In genomic region chr12:54984701-54985256, GRCm38 (mm10) we compare ENCODE assay signal across 7 mouse cellular contexts. TPM values are rescaled to one million over a fixed set of nuclear protein-coding genes. Genes with fewer than 3 reads are reported as not detected.
DNase-seq lines count a peak whose midpoint lies in the region; ATAC-seq lines count a peak whose summit lies in the region.

No protein-coding gene starts in this region.

- H3K36me3 ChIP-seq in forebrain, embryonic 16.5 days (ENCODE audit: control insufficient read depth, insufficient read depth): no peaks in the 10 kb centered on the region
- H3K36me3 ChIP-seq in hindbrain, embryonic 10.5 days: peaks cover 35% of the 10 kb centered on the region
- H3K36me3 ChIP-seq in megakaryocyte, embryonic 14.5 days (replicated peaks; ENCODE audit: low read length): peaks cover 33% of the 10 kb centered on the region

- peak overlapping the region; percentile 76 for H3K9ac ChIP-seq in forebrain, embryonic 16.5 days (replicated peaks; ENCODE audit: low read depth, low read length)

- peak; percentile 80 for DNase-seq in Muller cell, postnatal 12 days (ENCODE audit: inconsistent ontology term)
- DNase-seq in c-Kit-positive CD71-positive TER-119-negative erythroid progenitor cells, embryonic 14.5 days (ENCODE audit: low read depth): peak; percentile 67
- peak; percentile 72 for DNase-seq in hindbrain, embryonic 10.5 days (ENCODE audit: low spot score)
- peak; percentile 19 to 32 for DNase-seq in left cerebral cortex, adult 8-10 months (ENCODE audit: low spot score in 2 of 2)
- peak; percentile 43 to 54 for DNase-seq in right cerebral cortex, postnatal 10 days (ENCODE audit: low spot score in 2 of 2)

- peak overlapping the region; percentile 76; the same call in 1 of the 2 replicates for H3K27ac ChIP-seq in forebrain, embryonic 16.5 days (ENCODE audit: low read length)
- peak overlapping the region; percentile 97 for H3K27ac ChIP-seq in hindbrain, embryonic 10.5 days

- H3K27me3 ChIP-seq in forebrain, embryonic 16.5 days (replicated peaks; ENCODE audit: control insufficient read depth, insufficient read depth, low read length): no peaks in the 10 kb centered on the region
- H3K27me3 ChIP-seq in hindbrain, embryonic 10.5 days (ENCODE audit: insufficient read depth, poor library complexity, severe bottlenecking): no peaks in the 10 kb centered on the region
- no peaks in the 10 kb centered on the region for H3K27me3 ChIP-seq in megakaryocyte, embryonic 14.5 days (replicated peaks)

- WGBS in forebrain, embryonic 16.5 days: under 1% methylated on average over 42 of the region's 42 CpGs
- under 1% methylated on average over 42 of the region's 42 CpGs for WGBS in hindbrain, embryonic 10.5 days

- H3K4me3 ChIP-seq in forebrain, embryonic 16.5 days (replicated peaks; ENCODE audit: low read length): peak overlapping the region; percentile 79
- H3K4me3 ChIP-seq in hindbrain, embryonic 10.5 days: peak overlapping the region; percentile 98
- H3K4me3 ChIP-seq in megakaryocyte, embryonic 14.5 days (replicated peaks): peak overlapping the region; percentile 94

- H3K4me1 ChIP-seq in forebrain, embryonic 16.5 days (replicated peaks; ENCODE audit: control insufficient read depth, insufficient read depth, low read length): peaks cover 7% of the 10 kb centered on the region
- H3K4me1 ChIP-seq in hindbrain, embryonic 10.5 days (replicated peaks): peaks cover 23% of the 10 kb centered on the region
- peaks cover 45% of the 10 kb centered on the region for H3K4me1 ChIP-seq in megakaryocyte, embryonic 14.5 days

- H3K9me3 ChIP-seq in forebrain, embryonic 16.5 days (ENCODE audit: control insufficient read depth, low read length): no peaks in the 10 kb centered on the region
- no peaks in the 10 kb centered on the region for H3K9me3 ChIP-seq in hindbrain, embryonic 10.5 days
- H3K9me3 ChIP-seq in megakaryocyte, embryonic 14.5 days: no peaks in the 10 kb centered on the region

- peak; percentile 72 for ATAC-seq in forebrain, embryonic 16.5 days

- H3K4me2 ChIP-seq in forebrain, embryonic 16.5 days (ENCODE audit: low read length): peak overlapping the region; percentile 89

RNA-seq across cellular contexts. Expression of gene Gm20403, which starts 1.6 kb away (rescaled TPM):
- polyA plus RNA-seq in forebrain, embryonic 16.5 days (2015; fragmentation: Nextera tagmentation; extraction: Ambion mirVana): not detected in 2 replicates
- polyA plus RNA-seq in hindbrain, embryonic 10.5 days (2016; fragmentation: Nextera tagmentation; extraction: Ambion mirVana): not detected in 2 replicates
- total RNA-seq in left cerebral cortex, adult 8-10 months (2022): not detected
- polyA plus RNA-seq in megakaryocyte, embryonic 14.5 days (2012; ENCODE audit: insufficient read depth, low replicate concordance): not detected in 2 replicates

RNA-seq across cellular contexts. Expression of gene Baz1a, which starts 29.4 kb away (rescaled TPM):
- polyA plus RNA-seq in forebrain, embryonic 16.5 days (2015; fragmentation: Nextera tagmentation; extraction: Ambion mirVana): 12.1 and 18.0 TPM in 2 replicates
- 26.3 and 33.8 TPM in 2 replicates for polyA plus RNA-seq in hindbrain, embryonic 10.5 days (2016; fragmentation: Nextera tagmentation; extraction: Ambion mirVana)
- 1 to 10 TPM; 1.6 to 4.2 (median 3.4) TPM for total RNA-seq in left cerebral cortex, adult 8-10 months (2022)
- 0.63 and 4.2 TPM in 2 replicates for polyA plus RNA-seq in megakaryocyte, embryonic 14.5 days (2012; ENCODE audit: insufficient read depth, low replicate concordance)

Comparison
In these comparisons a context has a peak if more than half of its experiments do, and no peak if none do; other contexts are left out.
1. Peak in every context shown above with its lines: DNase-seq, ATAC-seq, H3K4me3 ChIP-seq and H3K27ac ChIP-seq.
2. DNase-seq: peak in every context shown above with its lines; median percentile 80 in Muller cell, postnatal 12 days; 72 in hindbrain, embryonic 10.5 days; 67 in c-Kit-positive CD71-positive TER-119-negative erythroid progenitor cells, embryonic 14.5 days; 48 in right cerebral cortex, postnatal 10 days; 26 in left cerebral cortex, adult 8-10 months.